Mouse (Mus musculus): ENCODE data around the gene Mesp2.

The Mesp2 gene

DNA sequence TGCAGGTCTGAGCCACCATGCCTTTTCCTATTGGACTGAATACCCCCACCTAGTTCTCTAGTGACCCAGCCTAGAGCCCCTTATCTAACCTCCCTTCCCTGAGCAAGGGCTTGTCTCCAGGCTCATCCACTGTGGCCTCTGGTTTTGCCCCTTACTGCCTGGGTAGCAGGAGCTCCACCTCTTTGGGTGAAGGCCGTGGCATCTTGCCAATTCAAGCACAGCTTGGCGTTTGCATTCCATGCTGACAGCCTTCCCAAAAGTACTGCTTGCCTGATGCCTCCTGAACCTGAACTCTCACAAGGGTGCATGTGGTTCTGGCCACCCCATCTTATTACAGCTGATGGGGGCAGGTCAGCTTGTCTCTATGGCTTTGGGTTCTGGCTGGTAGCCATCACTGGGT, 6.6 kb upstream of the Mesp2 start:
- no peak for DNase-seq (ENCODE audit: low read depth, low spot score)

DNA sequence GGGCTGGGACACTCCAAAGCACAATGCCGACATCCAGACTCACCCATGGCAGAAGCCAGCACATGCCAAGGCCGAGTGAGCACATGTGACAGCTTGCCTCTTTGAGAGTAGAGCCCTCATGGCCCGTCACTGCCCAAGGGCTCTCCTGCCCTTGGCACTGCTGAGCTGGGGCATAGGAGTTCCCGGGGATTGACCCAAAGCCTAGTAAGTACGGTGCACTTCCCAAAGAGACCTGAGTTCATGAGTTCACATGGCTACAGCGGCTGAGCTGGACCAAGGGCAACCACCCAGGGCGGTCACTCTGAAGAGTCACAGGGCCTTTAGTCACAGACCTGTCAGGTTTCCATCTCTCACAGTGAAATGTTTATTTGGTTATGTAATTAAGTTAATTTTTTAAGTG, 2.0 kb upstream of the Mesp2 start:
- no peak for DNase-seq (ENCODE audit: low read depth, low spot score)

DNA sequence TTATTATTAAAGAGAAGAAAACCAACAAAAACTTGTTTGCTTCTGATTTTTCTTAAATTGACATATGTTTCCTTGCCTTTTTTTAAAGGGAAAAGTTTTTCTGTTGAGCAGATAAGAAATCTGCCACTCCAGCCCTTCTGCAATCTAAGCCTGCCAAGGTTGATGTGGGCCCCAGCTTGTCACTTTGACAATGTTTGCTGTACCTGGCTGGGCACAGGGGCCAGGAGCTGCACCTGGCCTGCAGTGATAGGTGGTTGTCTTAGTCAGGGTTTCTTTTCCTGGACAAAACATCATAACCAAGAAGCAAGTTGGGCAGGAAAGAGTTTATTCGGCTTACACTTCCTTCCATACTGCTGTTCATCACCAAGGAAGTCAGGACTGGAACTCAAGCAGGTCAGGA, 2.9 kb downstream of the Mesp2 start:
- no peak for DNase-seq (ENCODE audit: low read depth, low spot score)

DNA sequence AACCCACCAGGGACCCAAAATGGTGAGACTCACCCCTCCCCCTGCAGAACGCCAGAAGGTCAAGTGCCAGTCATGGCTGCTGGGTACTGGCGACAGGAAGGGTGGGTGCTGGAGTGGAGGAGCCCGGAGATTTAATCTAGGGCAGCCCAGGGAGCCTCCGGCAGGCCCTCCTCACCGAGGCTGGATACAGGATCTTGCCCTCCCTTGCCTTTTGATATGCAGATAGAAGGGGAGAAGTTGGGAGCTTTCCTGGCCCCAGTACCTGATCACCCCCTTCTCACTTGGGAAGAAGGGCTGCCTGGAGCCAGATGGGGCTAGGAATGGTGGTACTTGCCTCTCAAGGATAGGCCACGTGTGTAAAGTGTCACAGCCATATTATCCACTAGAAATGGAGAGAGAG, 7.8 kb downstream of the Mesp2 start:
- DNase-seq (ENCODE audit: low read depth, low spot score): no peak

DNA sequence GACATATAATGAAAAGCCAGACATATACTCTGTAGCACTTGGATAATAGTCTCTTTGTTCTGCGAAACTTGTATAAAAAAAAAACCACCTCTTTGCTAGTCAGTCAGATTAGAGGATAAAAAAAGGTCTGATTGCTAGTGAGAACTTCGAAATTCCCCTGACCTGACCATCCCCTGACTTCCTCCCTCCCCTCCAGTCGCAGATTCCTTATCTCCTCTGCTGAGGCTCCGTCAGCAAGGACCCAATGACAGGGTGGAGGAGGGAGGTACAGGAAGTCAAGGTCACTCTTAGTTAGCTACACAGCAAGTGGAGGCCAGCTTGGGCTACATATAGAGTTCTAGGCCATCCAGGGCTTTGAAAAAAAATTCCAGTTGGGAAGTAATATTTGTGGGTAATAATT, 9.0 kb downstream of the Mesp2 start:
- no peak for DNase-seq (ENCODE audit: low read depth, low spot score)

DNA sequence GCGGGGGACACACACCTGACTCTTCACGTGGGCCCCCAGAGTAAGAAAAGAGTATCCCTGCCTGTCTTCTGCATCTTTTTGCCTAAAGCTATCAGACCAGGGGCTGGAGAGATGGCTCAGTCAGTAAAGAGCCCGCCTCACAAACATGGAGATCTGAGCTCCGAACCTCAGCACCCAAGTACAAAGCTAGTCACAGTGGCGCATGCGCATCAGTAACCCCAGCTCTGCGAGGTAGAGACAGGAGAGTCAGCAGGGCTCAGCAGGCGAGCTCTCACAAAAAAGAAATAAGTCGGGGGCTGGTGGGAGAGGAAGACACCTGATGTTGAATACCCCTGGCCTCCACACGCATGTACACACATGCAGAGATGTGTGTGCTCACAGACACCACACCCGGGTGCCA, 9.5 kb downstream of the Mesp2 start:
- no peak for DNase-seq (ENCODE audit: low read depth, low spot score)

DNA sequence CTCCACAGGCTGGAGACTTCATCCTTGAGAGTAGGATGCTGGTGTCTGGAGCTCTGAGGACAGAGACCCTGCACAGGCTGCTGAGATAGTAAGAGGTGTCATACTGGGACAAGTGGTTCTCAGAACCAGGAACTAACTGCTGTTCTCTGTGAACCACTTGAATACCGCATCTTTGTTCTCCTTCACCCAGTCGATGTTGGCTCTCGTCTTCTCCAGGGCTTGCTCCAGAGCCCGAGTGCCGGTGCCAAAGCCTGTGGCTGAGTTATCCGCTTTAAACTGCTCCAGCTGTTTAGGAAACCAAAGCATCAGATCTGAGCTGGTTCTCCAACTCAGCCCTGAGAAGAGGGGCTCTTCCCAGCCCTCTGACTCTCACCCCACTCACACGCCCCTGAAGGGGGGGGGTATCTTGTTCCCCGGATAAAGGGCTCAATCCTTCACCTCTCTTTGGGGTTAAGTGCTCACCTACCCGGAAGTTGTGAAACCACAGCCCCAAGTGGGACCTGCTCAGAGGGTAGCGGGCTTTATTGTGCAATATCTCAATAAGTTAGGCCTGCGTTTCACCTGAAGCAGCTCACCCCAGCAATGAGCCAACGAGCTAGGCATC, 11.7 kb downstream of the Mesp2 start:
- no peak for DNase-seq (ENCODE audit: low read depth, low spot score)

DNA sequence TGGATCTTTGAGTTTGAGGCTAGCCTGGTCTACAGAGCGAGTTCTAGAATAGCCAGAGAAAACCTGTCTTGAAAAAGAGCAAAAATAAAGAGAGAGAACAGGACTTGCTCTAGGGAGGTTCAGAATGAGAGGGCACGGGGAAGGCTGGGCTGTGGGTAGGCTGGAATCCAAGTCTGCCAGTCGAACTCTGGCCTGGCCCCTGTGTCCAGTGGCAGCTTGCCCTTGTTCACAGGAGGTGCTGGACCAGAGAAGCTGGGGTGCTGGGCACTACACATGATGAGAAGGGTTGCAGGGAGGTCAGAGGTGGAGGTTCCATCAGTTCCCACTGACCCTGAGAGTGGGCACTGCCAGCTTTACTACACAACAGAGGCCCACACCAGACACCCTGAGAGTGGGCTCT, 17.8 kb downstream of the Mesp2 start:
- no peak for DNase-seq (ENCODE audit: low read depth, low spot score)

DNA sequence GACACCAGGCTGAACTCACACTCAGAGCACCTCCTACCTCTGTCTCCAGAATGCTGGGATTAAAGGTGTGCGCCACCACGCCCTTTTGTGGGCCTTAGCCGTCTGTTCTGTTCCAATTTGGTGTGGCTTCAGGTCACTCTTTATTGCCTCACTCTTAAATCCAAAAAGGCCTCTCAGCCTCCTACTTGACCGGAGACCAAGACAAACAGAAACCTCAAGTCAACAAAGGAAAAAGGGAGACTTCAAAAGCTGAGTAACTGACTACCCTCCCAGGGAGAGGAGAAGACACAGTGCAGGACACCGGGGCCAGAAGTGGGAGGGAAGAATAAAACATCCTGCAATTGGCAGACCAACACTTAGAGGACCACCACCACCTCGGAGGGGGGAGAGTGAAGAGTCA, 20.6 kb downstream of the Mesp2 start:
- DNase-seq (ENCODE audit: low read depth, low spot score): no peak

DNA sequence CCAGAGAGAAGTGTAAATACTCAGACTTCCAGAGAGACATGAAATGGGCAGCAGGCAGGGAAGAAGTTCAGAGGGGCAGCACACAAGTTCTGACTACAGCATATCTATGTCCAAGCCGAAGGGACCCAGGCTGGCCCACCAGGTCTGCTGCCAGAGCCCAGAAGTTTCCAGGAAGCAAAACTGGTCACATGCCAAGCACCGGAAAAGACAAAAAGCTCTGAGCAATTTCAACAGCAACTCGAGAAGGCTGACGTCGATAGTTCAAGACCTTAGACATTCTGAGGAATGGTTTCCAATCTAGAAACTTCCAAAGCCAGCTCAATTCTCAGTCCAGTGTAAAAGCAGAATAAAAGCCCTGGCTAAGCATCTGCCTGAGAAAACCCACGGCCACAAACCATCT, 21.1 kb downstream of the Mesp2 start:
- no peak for DNase-seq (ENCODE audit: low read depth, low spot score)

DNA sequence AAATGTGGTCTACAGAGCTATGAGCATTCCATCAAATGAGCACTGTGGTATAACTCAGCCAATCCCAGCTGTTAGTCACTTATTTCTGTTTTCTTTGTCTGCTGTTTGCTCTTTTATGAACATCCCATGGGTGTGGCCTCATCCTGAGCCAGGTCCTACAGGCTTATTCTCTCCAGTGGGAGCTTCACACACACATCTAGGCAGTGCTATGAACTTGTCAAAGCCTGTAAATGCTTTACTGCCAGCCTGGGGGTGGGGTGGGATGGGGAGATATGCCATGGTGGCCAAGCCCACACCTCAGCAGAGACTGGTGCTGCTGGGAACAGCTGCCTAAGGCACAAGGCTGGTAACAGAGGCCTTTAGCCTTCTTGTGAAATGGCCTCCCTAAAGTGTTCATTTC, 22.5 kb downstream of the Mesp2 start:
- DNase-seq (ENCODE audit: low read depth, low spot score): no peak

DNA sequence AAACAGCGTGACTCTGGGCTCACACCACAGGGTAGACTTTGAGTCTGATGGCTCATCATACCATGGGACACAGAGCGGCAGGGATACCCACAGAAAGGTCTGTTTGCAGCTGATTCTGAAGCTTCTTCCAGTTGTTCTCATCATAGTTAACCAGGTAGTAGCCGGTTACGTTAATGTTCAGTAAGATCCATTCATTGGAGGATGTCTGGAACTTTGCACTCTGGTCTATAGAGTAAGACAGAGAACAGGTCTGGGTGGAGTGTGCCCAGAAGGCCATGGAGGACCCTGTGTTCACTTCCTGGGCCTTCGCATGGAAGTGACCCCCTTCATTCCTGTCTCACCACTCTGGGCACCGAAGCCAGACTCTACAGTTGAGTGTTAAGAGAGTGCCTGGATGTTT, 24.7 kb downstream of the Mesp2 start:
- DNase-seq (ENCODE audit: low read depth, low spot score): no peak

DNA sequence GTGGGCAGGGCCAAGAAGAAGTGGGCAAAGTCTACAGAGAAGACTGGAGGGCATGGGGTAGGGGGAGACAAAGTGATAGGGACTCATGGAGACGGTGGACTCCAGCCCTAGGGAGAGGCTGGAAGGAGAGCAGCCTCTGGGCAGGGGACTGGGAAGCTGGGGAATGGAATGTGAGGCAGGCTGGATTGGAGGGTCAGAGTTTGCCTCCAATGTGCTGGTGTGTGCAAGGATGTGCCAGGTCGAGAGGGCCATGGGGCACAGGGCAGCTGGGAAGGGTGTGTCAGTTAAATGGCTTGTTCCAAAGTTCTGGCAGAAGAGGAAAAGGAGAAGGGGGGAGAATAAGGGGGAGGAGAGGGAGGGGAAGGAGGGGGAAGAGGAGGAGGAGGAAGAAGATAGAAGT, 26.7 kb downstream of the Mesp2 start:
- no peak for DNase-seq (ENCODE audit: low read depth, low spot score)

DNA sequence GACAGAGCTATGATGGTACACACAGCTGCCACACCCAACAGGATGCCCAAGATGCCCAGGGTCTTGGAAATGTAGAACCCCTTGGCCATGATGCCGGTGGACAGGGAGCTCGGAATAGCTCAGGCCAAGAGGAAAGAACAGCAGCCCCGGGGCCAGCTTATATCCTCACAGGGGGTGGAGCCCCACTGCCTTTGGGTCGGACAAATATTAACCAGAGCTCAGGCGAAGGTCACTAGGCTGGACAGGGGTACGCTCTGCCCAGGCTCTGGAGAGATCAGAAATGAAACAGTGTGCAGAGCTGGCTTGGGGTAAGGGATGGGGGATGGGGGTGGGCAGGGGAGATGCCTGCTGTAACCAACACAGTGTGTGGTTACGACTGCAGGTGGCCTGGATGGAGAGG, 31.6 kb downstream of the Mesp2 start:
- DNase-seq (ENCODE audit: low read depth, low spot score): no peak

DNA sequence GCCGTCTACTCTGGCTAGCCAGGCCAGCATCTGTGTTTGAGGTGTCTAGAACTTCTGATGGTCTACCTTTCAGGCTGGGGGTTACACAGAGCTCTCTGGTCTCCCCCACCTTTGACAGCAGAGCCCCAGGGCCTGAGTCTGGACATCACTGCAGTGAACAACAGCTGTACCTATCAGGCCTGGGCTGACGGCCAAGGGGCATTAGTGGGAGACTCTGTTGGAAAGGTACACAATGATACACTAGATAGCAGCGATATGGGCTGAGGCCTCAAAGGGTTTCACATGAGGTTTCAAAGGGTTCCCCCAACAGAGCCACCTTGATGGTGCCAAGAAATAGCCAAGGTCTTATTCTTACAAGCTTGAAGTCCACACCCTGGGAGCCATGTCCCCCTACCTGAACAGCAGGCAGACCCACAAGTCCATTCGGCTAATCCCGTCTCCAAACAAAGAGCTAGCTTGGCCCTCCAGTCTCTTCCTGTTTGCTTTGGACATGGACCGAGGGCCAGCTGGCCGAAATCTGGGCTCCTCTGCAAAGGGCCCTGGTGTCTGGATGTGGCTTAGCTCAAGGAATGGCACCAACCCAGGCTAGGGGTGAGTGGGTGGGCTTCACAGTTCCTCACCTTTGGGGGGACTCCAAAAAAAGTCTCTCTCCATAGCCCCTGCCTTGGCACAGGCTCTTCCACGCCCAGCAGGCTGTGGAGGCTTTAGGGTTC, 33.7 kb downstream of the Mesp2 start:
- DNase-seq (ENCODE audit: low read depth, low spot score): no peak

DNA sequence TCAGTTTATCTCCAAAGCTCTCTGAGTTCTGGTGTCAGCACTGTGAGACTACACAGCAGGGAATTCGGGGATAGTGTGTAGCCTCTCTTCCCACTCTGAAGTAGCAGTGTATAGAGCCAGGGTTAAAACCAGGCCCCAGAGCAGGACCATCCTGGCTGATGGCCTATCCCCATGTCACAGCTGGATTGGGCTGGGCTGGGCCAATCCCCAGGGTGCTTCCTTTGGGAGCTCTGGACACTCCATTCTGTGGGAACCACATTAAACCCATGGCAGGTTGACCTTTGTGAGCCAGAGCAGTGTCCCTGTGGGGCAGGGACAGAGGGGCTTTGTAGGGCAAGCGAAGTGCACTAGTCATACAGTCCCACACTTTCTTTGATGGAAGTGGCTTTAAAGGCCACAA, 35.8 kb downstream of the Mesp2 start:
- DNase-seq (ENCODE audit: low read depth, low spot score): no peak

DNA sequence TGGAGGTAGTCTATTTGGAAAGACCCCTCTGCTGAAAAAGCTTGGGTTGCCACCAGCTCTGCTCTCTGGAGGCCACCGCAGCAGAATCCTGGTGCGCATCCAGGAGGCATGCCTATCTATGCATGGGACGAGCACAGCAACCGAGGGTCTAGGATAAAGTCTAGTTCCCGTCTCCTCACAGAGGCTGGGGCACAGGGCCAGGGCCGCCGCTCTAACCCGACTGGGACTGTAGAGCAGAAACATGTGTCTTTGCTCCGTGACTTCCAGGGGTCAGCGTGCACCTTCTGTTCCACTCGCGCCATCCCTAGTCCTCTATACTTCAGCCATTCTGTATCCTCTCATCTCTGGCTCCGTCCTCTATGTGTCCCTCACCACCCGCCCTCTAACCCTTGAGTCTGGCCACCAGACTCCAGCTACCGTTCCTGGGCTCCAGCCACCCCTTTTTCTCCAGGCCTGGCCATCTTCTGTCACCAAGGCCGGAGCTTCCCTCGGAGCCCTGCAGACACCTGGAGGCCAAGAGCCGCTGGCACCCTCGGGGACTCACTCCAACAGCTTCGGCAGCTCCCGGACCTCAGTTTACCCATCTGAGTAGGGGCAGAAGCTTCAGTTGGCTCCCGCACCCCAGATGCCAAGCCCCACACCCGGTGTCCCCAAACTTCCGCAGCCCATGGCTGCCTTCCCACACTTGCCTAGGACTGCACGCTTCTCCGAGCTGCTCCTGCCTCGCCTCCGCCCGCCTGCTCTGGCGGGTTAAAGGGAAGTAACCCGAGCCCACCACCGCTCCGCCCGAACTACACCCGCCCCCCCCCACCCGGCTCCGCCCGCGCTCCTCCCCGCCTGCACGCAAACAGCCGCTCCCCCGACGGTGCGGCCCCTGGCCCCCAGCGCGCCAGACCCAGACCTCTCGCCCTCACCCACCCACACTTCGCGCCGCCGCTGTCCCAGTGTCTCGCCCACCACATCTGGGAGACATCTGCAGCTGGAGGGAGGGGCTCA, 37.2 kb downstream of the Mesp2 start:
- DNase-seq (ENCODE audit: low read depth, low spot score): no peak

DNA sequence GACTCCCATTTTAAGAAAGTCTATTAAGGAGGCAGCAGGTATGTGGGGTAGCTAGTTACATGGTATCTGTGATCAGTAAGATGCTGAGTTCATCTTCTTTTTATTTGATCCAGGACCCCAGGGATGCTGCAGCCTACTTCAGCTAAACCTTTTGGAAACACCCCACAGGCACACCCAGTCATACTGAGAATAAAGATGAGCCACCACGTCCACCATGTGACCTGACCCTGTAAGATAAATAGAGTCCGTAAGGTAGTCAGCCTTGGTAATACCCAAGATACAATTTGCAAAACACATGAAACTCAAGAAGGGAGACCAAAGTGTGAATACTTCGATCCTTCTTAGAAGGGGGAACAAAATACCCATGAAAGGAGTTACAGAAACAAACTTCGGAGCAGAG, 45.8 kb downstream of the Mesp2 start:
- no peak for DNase-seq (ENCODE audit: low read depth, low spot score)

DNA sequence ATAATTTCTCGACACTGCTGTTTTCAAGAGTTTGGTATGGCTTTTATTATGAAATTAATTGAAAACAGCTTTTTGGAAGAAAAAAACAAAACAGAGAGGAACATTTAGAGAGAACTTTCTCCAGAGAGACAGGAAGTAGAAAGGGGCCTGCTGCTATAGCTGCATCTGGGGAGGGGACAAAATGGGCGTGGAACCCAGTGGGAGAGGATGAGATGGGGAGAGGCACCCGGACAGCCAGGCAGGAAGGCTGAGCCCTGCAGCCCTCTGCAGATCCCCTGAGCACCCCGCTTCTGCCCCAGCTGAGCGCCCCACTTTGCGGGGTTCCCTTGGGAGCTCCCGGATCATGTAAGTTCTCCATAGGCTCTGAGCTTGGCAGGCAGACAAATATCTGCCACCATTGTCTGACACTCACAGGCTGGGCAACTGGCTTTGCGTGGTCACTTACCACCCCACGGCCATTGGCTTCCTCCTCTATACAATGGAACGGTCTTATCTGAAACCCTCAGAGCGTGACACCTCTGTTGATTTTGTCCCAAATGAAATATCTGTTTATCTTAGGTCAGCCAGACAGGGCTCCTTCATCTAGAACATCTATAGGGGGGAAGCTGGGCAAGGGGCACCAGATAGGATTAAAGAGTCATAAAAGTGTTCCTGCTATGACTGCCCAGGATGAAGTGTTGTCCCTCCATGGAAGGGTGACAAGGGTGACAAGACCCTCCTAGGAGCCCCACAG, 47.8 kb downstream of the Mesp2 start:
- no peak for DNase-seq (ENCODE audit: low read depth, low spot score)

DNA sequence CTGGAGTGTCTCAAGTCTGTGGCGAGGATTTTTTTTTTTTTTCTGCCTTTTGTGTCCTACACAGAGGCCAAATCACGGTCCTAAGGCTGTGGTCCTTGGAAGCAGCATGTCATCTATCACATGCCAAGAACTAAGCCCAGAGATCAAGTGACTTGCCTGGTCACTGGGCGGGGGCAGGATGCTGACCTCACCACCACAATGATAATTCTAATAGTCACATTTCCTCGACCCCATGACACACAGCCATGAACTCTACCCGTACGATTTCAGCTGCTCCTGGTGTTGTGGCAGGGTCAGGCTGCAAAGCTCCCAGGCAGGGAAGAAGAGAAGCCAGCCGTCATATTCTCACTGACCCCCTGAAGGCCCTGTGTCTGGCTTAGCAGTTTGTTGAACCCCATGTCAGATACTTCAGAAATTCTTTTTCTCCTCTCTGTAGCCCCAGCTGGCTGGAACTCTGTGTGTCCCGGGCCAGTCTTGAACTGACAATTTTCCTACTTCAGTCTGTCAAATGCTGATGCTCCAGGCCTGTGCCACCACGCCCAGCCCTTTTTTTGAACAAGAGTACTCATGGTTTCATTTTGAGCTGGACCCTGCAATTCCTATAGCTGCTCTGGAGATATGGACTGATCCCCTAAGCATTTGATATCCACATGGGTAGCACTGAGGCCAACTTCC, 48.6 kb downstream of the Mesp2 start:
- no peak for DNase-seq (ENCODE audit: low read depth, low spot score)

DNA sequence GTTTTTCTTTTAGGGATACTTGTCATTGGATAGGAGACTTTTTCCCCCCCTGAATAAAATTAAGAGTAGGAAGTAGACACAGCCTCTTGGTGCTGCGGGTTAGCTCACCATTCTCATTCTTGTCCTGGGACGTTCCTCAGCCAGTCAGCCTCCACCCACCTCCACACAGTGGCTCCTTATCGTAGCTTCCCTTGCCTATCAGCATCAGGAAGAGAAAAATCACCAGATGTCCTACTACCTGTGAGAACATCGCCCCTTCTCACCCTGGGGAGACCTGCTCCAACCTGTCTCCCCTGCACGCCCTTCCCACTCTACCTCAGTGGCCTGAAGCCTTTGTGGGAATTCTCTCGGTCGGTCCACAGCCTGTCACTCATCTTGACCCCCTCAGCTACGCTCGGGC, 50.3 kb downstream of the Mesp2 start, which contains the start of gene Anpep:
Gene Anpep, minus strand, starts transcription at position 249 of the 400 bp plus-strand sequence.
- no peak for DNase-seq (ENCODE audit: low read depth, low spot score)
